Mouse (Mus musculus): ENCODE data around the gene Cuedc1.

DNA sequence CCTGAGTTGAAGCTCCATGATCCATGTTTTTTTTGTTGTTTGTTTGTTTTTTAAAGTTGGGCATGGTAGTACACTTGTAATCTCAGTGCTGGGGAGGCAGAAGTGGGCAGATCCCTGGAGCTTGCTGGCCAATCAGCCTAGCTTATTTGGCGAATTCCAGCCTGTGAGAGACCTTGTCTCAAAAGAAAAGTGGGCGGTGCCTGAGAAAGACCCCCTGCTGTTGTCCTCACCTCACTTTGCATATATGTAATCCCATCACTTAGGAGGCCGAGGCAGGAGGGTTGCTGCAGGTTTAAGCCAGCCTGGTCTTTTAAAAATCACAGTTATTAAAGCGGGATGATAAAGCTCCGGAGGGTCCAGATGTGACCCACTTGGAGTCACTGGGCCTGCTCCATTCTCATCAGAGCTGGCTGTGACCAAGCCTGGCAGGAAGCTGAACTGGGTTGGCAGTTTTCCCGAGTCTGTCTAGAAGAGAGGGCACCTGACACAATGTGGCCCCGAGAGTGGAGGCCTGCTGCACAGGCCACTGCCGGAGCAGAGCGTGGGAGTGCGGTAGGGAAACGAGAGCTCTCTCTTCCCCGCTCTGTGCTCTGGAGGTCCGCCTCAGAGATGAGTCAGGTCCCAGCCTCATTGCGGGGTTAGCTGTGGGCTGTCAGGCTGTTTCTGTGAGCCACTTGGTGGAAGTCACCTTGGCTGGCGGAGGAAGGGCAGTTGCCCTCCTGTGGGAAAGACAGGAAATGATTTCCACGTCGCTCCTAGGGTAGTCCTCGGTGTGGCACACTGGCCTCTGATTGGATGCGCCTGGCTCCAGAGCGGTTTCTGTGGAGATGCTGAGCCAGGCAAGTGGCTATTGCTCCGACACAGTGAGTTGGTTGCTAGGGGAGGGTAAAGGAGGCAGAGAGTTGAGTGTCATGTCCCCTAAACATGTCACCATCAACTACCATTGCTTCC, 117.3 kb downstream of the Cuedc1 start:
- TF ChIP-seq FLI1 (IDR thresholded peaks at IDR 0.05; ENCODE audit: low read length) (no peak), GATA1 (IDR thresholded peaks at IDR 0.05; ENCODE audit: borderline replicate concordance, low read length) (no peak)
